Mouse (Mus musculus): ENCODE measurements at regions not wholly inside any gene's neighbourhood (a gene's known extent, or its start where the extent isn't known, plus 50 kb on each side); places are given as distances from the start of the nearest gene placed in this dataset.

- no peak overlapping the region for H3K27ac ChIP-seq (ENCODE audit: low read depth, low read length)
- H3K4me2 ChIP-seq (ENCODE audit: low read depth, low read length, severe bottlenecking) = no peak overlapping the region
- DNase-seq (ENCODE audit: low spot score) (no peak), ATAC-seq (replicated peaks; ENCODE audit: low FRiP score) (no peak)
- no peaks in the 10 kb centered on the region for H3K9me3 ChIP-seq (ENCODE audit: control insufficient read depth, low read length)
- H3K27me3 ChIP-seq (ENCODE audit: control insufficient read depth, insufficient read depth, low read length) = no peaks in the 10 kb centered on the region
- no peaks in the 10 kb centered on the region for H3K4me1 ChIP-seq (replicated peaks; ENCODE audit: control insufficient read depth, insufficient read depth, low read length)
- no peak overlapping the region for H3K9ac ChIP-seq (ENCODE audit: low read length)
- H3K36me3 ChIP-seq (ENCODE audit: control insufficient read depth, insufficient read depth, low read length) = peaks cover 3% of the 10 kb centered on the region; the same call in 1 of the 2 replicates
- WGBS = 90% methylated on average over 11 of the region's 11 CpGs
- no peak overlapping the region for H3K4me3 ChIP-seq (ENCODE audit: low read depth, low read length)
Observed at GRCm38 (mm10) chr17:47317651-47318050, 51.0 kb upstream of the Mrps10 start.

- Histone ChIP-seq H3K4me3 (ENCODE audit: low read depth, low read length) (no peak overlapping the region), H3K27ac (ENCODE audit: low read depth, low read length) (no peak overlapping the region), H3K27me3 (ENCODE audit: control insufficient read depth, insufficient read depth, low read length) (no peaks in the 10 kb centered on the region), H3K36me3 (ENCODE audit: control insufficient read depth, insufficient read depth, low read length) (peaks cover 3% of the 10 kb centered on the region; the same call in 1 of the 2 replicates), H3K4me1 (replicated peaks; ENCODE audit: control insufficient read depth, insufficient read depth, low read length) (no peaks in the 10 kb centered on the region), H3K9ac (ENCODE audit: low read length) (no peak overlapping the region), H3K4me2 (ENCODE audit: low read depth, low read length, severe bottlenecking) (no peak overlapping the region), H3K9me3 (ENCODE audit: control insufficient read depth, low read length) (no peaks in the 10 kb centered on the region)
- ATAC-seq (replicated peaks; ENCODE audit: low FRiP score) = no peak
- WGBS = 94% methylated on average over 7 of the region's 7 CpGs
- no peak for DNase-seq (ENCODE audit: low spot score)
Observed at GRCm38 (mm10) chr17:47313162-47313561, 55.5 kb upstream of the Mrps10 start.

GRCm38 (mm10) chr17:47311272-47311671 lies 57.4 kb upstream of the Mrps10 start:
- peaks cover 3% of the 10 kb centered on the region; the same call in 1 of the 2 replicates for H3K36me3 ChIP-seq (ENCODE audit: control insufficient read depth, insufficient read depth, low read length)
- ATAC-seq (replicated peaks; ENCODE audit: low FRiP score) (no peak), DNase-seq (ENCODE audit: low spot score) (no peak)
- H3K27ac ChIP-seq (ENCODE audit: low read depth, low read length) = no peak overlapping the region
- 88% methylated on average over 5 of the region's 5 CpGs for WGBS
- H3K4me1 ChIP-seq (replicated peaks; ENCODE audit: control insufficient read depth, insufficient read depth, low read length) = no peaks in the 10 kb centered on the region
- H3K27me3 ChIP-seq (ENCODE audit: control insufficient read depth, insufficient read depth, low read length) = no peaks in the 10 kb centered on the region
- no peak overlapping the region for H3K9ac ChIP-seq (ENCODE audit: low read length)
- H3K4me3 ChIP-seq (ENCODE audit: low read depth, low read length) = no peak overlapping the region
- H3K9me3 ChIP-seq (ENCODE audit: control insufficient read depth, low read length) = no peaks in the 10 kb centered on the region
- no peak overlapping the region for H3K4me2 ChIP-seq (ENCODE audit: low read depth, low read length, severe bottlenecking)

- Histone ChIP-seq H3K27me3 (ENCODE audit: control insufficient read depth, insufficient read depth, low read length) (no peaks in the 10 kb centered on the region), H3K4me1 (replicated peaks; ENCODE audit: control insufficient read depth, insufficient read depth, low read length) (peaks cover 2% of the 10 kb centered on the region; the same call in 1 of the 2 replicates), H3K9me3 (ENCODE audit: control insufficient read depth, low read length) (no peaks in the 10 kb centered on the region), H3K27ac (ENCODE audit: low read depth, low read length) (no peak overlapping the region), H3K9ac (ENCODE audit: low read length) (no peak overlapping the region), H3K36me3 (ENCODE audit: control insufficient read depth, insufficient read depth, low read length) (no peaks in the 10 kb centered on the region), H3K4me3 (ENCODE audit: low read depth, low read length) (no peak overlapping the region), H3K4me2 (ENCODE audit: low read depth, low read length, severe bottlenecking) (no peak overlapping the region)
- DNase-seq (ENCODE audit: low spot score) (no peak), ATAC-seq (replicated peaks; ENCODE audit: low FRiP score) (no peak; the same call in 1 of the 2 replicates)
- 69% methylated on average over 13 of the region's 13 CpGs for WGBS
Observed at GRCm38 (mm10) chr17:47306027-47306761, 62.5 kb upstream of the Mrps10 start.

GRCm38 (mm10) chr17:47304463-47305199 lies 64.1 kb upstream of the Mrps10 start:
- Histone ChIP-seq H3K4me2 (ENCODE audit: low read depth, low read length, severe bottlenecking) (no peak overlapping the region), H3K27me3 (ENCODE audit: control insufficient read depth, insufficient read depth, low read length) (no peaks in the 10 kb centered on the region), H3K36me3 (ENCODE audit: control insufficient read depth, insufficient read depth, low read length) (no peaks in the 10 kb centered on the region), H3K9ac (ENCODE audit: low read length) (no peak overlapping the region), H3K27ac (ENCODE audit: low read depth, low read length) (no peak overlapping the region), H3K9me3 (ENCODE audit: control insufficient read depth, low read length) (no peaks in the 10 kb centered on the region), H3K4me3 (ENCODE audit: low read depth, low read length) (no peak overlapping the region), H3K4me1 (replicated peaks; ENCODE audit: control insufficient read depth, insufficient read depth, low read length) (peaks cover 2% of the 10 kb centered on the region; the same call in 1 of the 2 replicates)
- no peak for DNase-seq (ENCODE audit: low spot score)
- ATAC-seq (replicated peaks; ENCODE audit: low FRiP score) = no peak
- WGBS = 48% methylated on average over 8 of the region's 8 CpGs

GRCm38 (mm10) chr17:47303600-47303999 lies 65.1 kb upstream of the Mrps10 start:
- H3K4me2 ChIP-seq (ENCODE audit: low read depth, low read length, severe bottlenecking) = no peak overlapping the region
- WGBS = 89% methylated on average over 3 of the region's 3 CpGs
- DNase-seq (ENCODE audit: low spot score) (no peak), ATAC-seq (replicated peaks; ENCODE audit: low FRiP score) (no peak)
- H3K9me3 ChIP-seq (ENCODE audit: control insufficient read depth, low read length) = no peaks in the 10 kb centered on the region
- no peak overlapping the region for H3K4me3 ChIP-seq (ENCODE audit: low read depth, low read length)
- H3K9ac ChIP-seq (ENCODE audit: low read length) = no peak overlapping the region
- no peaks in the 10 kb centered on the region for H3K27me3 ChIP-seq (ENCODE audit: control insufficient read depth, insufficient read depth, low read length)
- H3K36me3 ChIP-seq (ENCODE audit: control insufficient read depth, insufficient read depth, low read length) = no peaks in the 10 kb centered on the region
- H3K27ac ChIP-seq (ENCODE audit: low read depth, low read length) = no peak overlapping the region
- peaks cover 2% of the 10 kb centered on the region; the same call in 1 of the 2 replicates for H3K4me1 ChIP-seq (replicated peaks; ENCODE audit: control insufficient read depth, insufficient read depth, low read length)

GRCm38 (mm10) chr17:47298396-47298919 lies 70.2 kb upstream of the Mrps10 start:
- no peak overlapping the region for H3K27ac ChIP-seq (ENCODE audit: low read depth, low read length)
- DNase-seq (ENCODE audit: low spot score) (no peak), ATAC-seq (replicated peaks; ENCODE audit: low FRiP score) (no peak)
- H3K9ac ChIP-seq (ENCODE audit: low read length) = no peak overlapping the region
- 88% methylated on average over 6 of the region's 6 CpGs for WGBS
- H3K4me3 ChIP-seq (ENCODE audit: low read depth, low read length) = no peak overlapping the region
- no peak overlapping the region for H3K4me2 ChIP-seq (ENCODE audit: low read depth, low read length, severe bottlenecking)
- H3K9me3 ChIP-seq (ENCODE audit: control insufficient read depth, low read length) = no peaks in the 10 kb centered on the region
- no peaks in the 10 kb centered on the region for H3K27me3 ChIP-seq (ENCODE audit: control insufficient read depth, insufficient read depth, low read length)
- no peaks in the 10 kb centered on the region for H3K36me3 ChIP-seq (ENCODE audit: control insufficient read depth, insufficient read depth, low read length)
- peaks cover 7% of the 10 kb centered on the region for H3K4me1 ChIP-seq (replicated peaks; ENCODE audit: control insufficient read depth, insufficient read depth, low read length)

GRCm38 (mm10) chr17:47297965-47298364 lies 70.7 kb upstream of the Mrps10 start:
- Histone ChIP-seq H3K9me3 (ENCODE audit: control insufficient read depth, low read length) (no peaks in the 10 kb centered on the region), H3K9ac (ENCODE audit: low read length) (no peak overlapping the region), H3K27me3 (ENCODE audit: control insufficient read depth, insufficient read depth, low read length) (no peaks in the 10 kb centered on the region), H3K4me2 (ENCODE audit: low read depth, low read length, severe bottlenecking) (no peak overlapping the region), H3K27ac (ENCODE audit: low read depth, low read length) (no peak overlapping the region), H3K36me3 (ENCODE audit: control insufficient read depth, insufficient read depth, low read length) (no peaks in the 10 kb centered on the region), H3K4me3 (ENCODE audit: low read depth, low read length) (no peak overlapping the region), H3K4me1 (replicated peaks; ENCODE audit: control insufficient read depth, insufficient read depth, low read length) (peaks cover 7% of the 10 kb centered on the region)
- 85% methylated on average over 8 of the region's 8 CpGs for WGBS
- DNase-seq (ENCODE audit: low spot score) (no peak), ATAC-seq (replicated peaks; ENCODE audit: low FRiP score) (no peak)

Data from forebrain, embryonic 11.5 days (tissue).